Mouse (Mus musculus) small intestine, adult 2 months (tissue): ENCODE measurements at regions not wholly inside any gene's neighbourhood (a gene's known extent, or its start where the extent isn't known, plus 50 kb on each side); places are given as distances from the start of the nearest gene placed in this dataset.
"Not testable (repeated sequence)": the region's sequence is repeated elsewhere in the genome, so short reads cannot be mapped to it uniquely, and the experiment has no call there.

Experiments
- H3K27ac ChIP-seq: fragments of 200-500 bp; 2 replicates; pipeline ENCODE4 v1.5.1; 2012; ENCODE audit warnings: low read depth, low read length, control low read depth, inconsistent platforms; ENCODE audit not compliant: insufficient read depth
- H3K27me3 ChIP-seq: fragments of 200-500 bp; 2 replicates; pipeline ENCODE4 v1.6.1; 2012; ENCODE audit warnings: mild to moderate bottlenecking, moderate library complexity, low read length, inconsistent platforms; ENCODE audit not compliant: control insufficient read depth, insufficient read depth
- H3K36me3 ChIP-seq: fragments of 200-500 bp; 2 replicates; pipeline ENCODE4 v1.6.1; 2012; ENCODE audit warnings: mild to moderate bottlenecking, low read length, control low read depth, inconsistent platforms; ENCODE audit not compliant: control insufficient read depth, insufficient read depth
- H3K4me1 ChIP-seq: fragments of 200-500 bp; 2 replicates; pipeline ENCODE4 v1.6.1; 2012; ENCODE audit warnings: low read length, inconsistent platforms, mixed read lengths; ENCODE audit not compliant: control insufficient read depth, insufficient read depth, insufficient read length
- H3K4me3 ChIP-seq: fragments of 200-500 bp; 2 replicates; pipeline ENCODE4 v1.5.1; 2012; ENCODE audit warnings: low read depth, mild to moderate bottlenecking, control low read depth, inconsistent platforms, low read length, moderate library complexity
- CTCF ChIP-seq: fragments of 200-500 bp; IDR thresholded peaks from 2 replicates; pipeline ENCODE4 v1.5.1; 2012; ENCODE audit warnings: low read depth, mild to moderate bottlenecking, control low read depth, inconsistent platforms, low read length, moderate library complexity, mixed read lengths; ENCODE audit not compliant: insufficient replicate concordance, insufficient read length; ENCODE audit errors: extremely low read depth
- POLR2A ChIP-seq: fragments of 200-500 bp; IDR thresholded peaks from 2 replicates; pipeline ENCODE4 v1.6.1; 2012; ENCODE audit warnings: low read depth, mild to moderate bottlenecking, control low read depth, inconsistent platforms, low read length, moderate library complexity
- WGBS: fragments of 180-500 bp; shearing (Covaris S2); methylation state at CpG from one replicate; pipeline ENCODE4 v1.1.7; 2018; 5-methylcytosine and 5-hydroxymethylcytosine counted together

DNA sequence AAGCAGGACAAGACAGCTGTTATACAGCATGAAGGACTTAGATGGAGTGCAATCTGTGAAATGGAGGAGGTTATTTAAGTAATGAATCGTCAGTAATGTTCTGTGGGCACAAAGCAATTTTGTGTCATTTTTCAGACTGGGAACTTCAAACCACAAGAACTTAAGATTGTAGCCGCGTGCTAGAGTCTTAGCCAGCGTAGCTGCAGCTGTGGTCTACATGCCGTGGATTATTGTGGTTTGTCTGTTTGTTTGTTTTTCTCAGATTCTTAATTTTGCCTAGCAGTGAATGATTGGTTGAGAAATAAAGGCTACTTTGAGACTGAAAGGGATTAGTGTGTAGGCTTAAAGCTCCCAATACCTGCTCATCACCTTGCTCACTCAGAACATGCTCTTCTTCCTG, 348.1 kb downstream of the Sfmbt2 start:
- WGBS: 65% methylated on average over 5 of the region's 5 CpGs
- H3K4me1 ChIP-seq: no peaks in the 10 kb centered on the region
- TF ChIP-seq POLR2A: no peak
- TF ChIP-seq CTCF: no peak
- no peak overlapping the region for H3K4me3 ChIP-seq
- H3K36me3 ChIP-seq: no peaks in the 10 kb centered on the region
- no peak overlapping the region for H3K27ac ChIP-seq
- no peaks in the 10 kb centered on the region for H3K27me3 ChIP-seq

DNA sequence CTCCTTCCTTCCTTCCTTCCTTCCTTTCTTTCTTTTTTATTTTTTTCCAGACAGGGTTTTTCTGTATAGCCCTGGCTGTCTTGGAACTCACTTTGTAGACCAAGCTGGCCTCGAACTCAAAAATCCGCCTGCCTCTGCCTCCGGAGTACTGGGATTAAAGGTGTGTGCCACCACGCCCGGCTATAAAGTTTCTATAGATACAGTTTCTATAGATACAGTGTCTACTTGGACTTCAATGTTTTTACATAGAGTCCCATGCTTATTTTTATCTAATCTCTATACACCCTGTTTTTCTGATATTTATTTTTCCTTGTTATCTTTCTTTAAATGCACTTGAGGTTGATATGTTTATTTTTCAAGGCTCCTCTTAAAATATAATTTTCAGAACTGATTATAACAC, 364.0 kb downstream of the Sfmbt2 start:
- H3K4me1 ChIP-seq, H3K27ac ChIP-seq, H3K36me3 ChIP-seq, H3K27me3 ChIP-seq, H3K4me3 ChIP-seq: not testable (repeated sequence)
- WGBS: 55% methylated on average over 5 of the region's 5 CpGs

DNA sequence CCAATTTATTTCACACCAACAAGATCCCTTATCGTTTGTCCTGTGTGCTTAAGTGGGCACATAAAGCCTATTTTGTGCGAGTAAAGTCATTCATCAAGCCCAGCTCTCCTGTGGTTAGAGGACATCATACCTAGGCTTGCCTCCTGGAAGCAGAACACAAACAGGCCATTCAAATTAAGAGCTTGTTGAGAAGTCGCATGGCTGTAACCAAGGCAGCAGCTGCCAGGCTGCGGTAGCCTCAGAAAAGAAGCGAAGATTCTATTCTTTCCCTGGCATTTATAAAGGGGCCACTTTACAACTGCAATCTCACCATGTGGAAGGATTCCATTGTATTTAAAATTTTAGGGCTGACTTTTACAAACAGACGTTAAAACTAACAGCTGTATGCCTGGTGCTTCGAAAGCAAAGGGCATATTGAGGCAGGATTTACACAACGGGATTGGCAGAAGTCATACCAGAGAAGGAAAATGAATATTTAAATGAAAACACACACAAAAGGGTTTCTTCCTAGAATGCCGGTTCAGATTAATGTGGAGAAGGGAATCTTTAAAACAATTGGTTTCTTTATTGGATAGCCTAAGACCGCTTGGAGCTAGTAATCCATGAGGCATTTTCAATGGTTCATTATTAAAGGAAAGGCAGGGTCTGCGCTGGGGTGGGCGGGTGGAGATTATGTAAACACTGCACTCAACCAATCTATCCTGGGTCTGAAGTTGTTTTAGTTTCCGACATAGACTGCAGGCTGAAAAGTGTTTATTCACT, 366.6 kb downstream of the Sfmbt2 start:
- TF ChIP-seq CTCF: no peak
- TF ChIP-seq POLR2A: no peak
- Histone ChIP-seq H3K27me3 (no peaks in the 10 kb centered on the region), H3K36me3 (no peaks in the 10 kb centered on the region), H3K27ac (no peak overlapping the region), H3K4me1 (no peaks in the 10 kb centered on the region), H3K4me3 (no peak overlapping the region)
- WGBS: 46% methylated on average over 13 of the region's 13 CpGs

GRCm38 (mm10) chr2:10737458-10737775, 367.1 kb downstream of the Sfmbt2 start:
- Histone ChIP-seq H3K27me3 (no peaks in the 10 kb centered on the region), H3K36me3 (no peaks in the 10 kb centered on the region), H3K4me3 (no peak overlapping the region), H3K27ac (no peak overlapping the region), H3K4me1 (no peaks in the 10 kb centered on the region)
- TF ChIP-seq CTCF (no peak), POLR2A (no peak)
- 61% methylated on average over 9 of the region's 9 CpGs for WGBS

DNA sequence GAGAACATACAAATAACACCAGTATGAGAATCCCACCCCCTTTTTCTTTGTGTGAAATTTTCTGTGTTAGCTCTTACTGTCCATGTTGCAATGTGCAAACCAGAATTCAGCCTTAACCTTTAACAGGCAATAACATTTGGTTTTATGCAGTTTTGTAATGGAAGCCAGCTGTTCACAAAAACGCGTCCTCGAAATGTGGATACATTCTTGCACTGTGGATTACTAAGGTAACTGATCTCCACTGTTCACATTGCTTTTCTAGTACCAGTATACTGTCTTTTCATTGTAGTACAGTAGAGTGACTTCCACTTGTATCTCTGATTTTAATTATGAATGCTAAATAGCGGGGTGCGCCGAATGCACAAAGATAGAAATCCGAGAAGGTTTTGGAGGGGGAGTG, 374.8 kb downstream of the Sfmbt2 start:
- no peaks in the 10 kb centered on the region for H3K4me1 ChIP-seq
- H3K36me3 ChIP-seq: no peaks in the 10 kb centered on the region
- H3K4me3 ChIP-seq: no peak overlapping the region
- TF ChIP-seq POLR2A (no peak), CTCF (no peak)
- no peaks in the 10 kb centered on the region for H3K27me3 ChIP-seq
- 93% methylated on average over 7 of the region's 7 CpGs for WGBS
- no peak overlapping the region for H3K27ac ChIP-seq

DNA sequence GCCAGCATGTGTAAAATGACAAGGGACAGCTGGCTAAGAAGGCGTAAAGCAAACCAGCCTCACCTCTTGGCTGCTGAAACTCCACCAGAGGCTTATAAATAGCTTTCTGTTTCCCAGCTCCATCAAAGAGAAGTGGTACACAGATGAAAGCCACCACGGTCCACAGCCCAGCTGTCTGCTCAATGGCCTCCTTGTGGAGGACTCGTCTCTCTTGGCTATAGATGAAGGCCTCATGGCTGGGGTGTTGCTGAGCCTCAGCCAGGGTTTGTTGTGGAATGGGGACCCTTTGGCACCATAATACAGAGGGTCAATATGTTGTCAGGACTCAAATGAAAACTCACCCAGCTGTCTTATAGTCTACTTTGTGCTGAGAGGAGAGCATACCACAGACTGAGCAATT, 385.1 kb downstream of the Sfmbt2 start:
- WGBS: 74% methylated on average over 3 of the region's 3 CpGs
- TF ChIP-seq POLR2A (no peak), CTCF (no peak)
- H3K36me3 ChIP-seq: no peaks in the 10 kb centered on the region
- H3K27me3 ChIP-seq: no peaks in the 10 kb centered on the region
- no peak overlapping the region for H3K27ac ChIP-seq
- H3K4me1 ChIP-seq: no peaks in the 10 kb centered on the region
- H3K4me3 ChIP-seq: no peak overlapping the region

GRCm38 (mm10) chr2:10757202-10757840, 387.0 kb downstream of the Sfmbt2 start:
- Histone ChIP-seq H3K4me1 (no peaks in the 10 kb centered on the region), H3K27me3 (no peaks in the 10 kb centered on the region), H3K4me3 (no peak overlapping the region), H3K27ac (no peak overlapping the region), H3K36me3 (no peaks in the 10 kb centered on the region)
- TF ChIP-seq CTCF (no peak), POLR2A (no peak)
- 62% methylated on average over 8 of the region's 8 CpGs for WGBS
